Mouse (Mus musculus) intestine, embryonic 15.5 days (tissue): Measurements from ENCODE around the gene Kpna2. TPM values are rescaled to one million over a fixed set of nuclear protein-coding genes. Genes with fewer than 3 reads are reported as not detected.
A peak's percentile ranks its signal among the peaks of the same experiment; 100 is the strongest.
"Not testable (repeated sequence)": the region's sequence is repeated elsewhere in the genome, so short reads cannot be mapped to it uniquely, and the experiment has no call there.

Experiments used
- ATAC-seq: fragments of 200-750 bp; cut with Nextera tagmentation; 2 replicates; pipeline ENCODE4 v1.8.0; 2017; ENCODE audit warnings: moderate TSS enrichment, moderate library complexity
- H3K27ac ChIP-seq: fragments of 300-500 bp; sonication (generic); 2 replicates; pipeline ENCODE4 v1.5.1; 2015; ENCODE audit warnings: mild to moderate bottlenecking, inconsistent platforms
- H3K27me3 ChIP-seq: fragments of 300-500 bp; sonication (generic); replicated peaks from 2 replicates; pipeline ENCODE4 v1.6.1; 2015; ENCODE audit warnings: inconsistent platforms
- H3K36me3 ChIP-seq: fragments of 300-500 bp; sonication (generic); 2 replicates; pipeline ENCODE4 v1.6.1; 2015; ENCODE audit warnings: inconsistent platforms
- H3K4me1 ChIP-seq: fragments of 300-500 bp; sonication (generic); replicated peaks from 2 replicates; pipeline ENCODE4 v1.6.1; 2015; ENCODE audit warnings: inconsistent platforms
- H3K4me2 ChIP-seq: fragments of 300-500 bp; sonication (generic); replicated peaks from 2 replicates; pipeline ENCODE4 v1.6.1; 2015; ENCODE audit warnings: mild to moderate bottlenecking, inconsistent platforms
- H3K4me3 ChIP-seq: fragments of 300-500 bp; sonication (generic); replicated peaks from 2 replicates; pipeline ENCODE4 v1.5.1; 2015; ENCODE audit warnings: inconsistent platforms
- H3K9ac ChIP-seq: fragments of 300-500 bp; sonication (generic); 2 replicates; pipeline ENCODE4 v1.6.1; 2015; ENCODE audit warnings: inconsistent platforms
- H3K9me3 ChIP-seq: fragments of 300-500 bp; sonication (generic); 2 replicates; pipeline ENCODE4 v1.6.1; 2016; ENCODE audit warnings: inconsistent platforms
- WGBS: fragments of 180-500 bp; shearing (Covaris S2); methylation state at CpG from one replicate; pipeline ENCODE4 v1.1.7; 2015; 5-methylcytosine and 5-hydroxymethylcytosine counted together
- polyA plus RNA-seq: library from polyadenylated mRNA; unstranded; fragments of >200 nt; fragmentation: Nextera tagmentation; extraction: Ambion mirVana; gene quantifications from 2 replicates; pipeline ENCODE4 v1.2.1, GENCODE M21; 2015

Kpna2 gene
- polyA plus RNA-seq, 1 experiment from 2014 or later: 384 TPM

GRCm38 (mm10) chr11:107015535-107016187 lies 16.3 kb upstream of the Kpna2 start:
- not testable (repeated sequence) for ATAC-seq, H3K4me1 ChIP-seq, H3K4me2 ChIP-seq, H3K9me3 ChIP-seq, H3K4me3 ChIP-seq, H3K36me3 ChIP-seq, H3K27ac ChIP-seq, H3K27me3 ChIP-seq, H3K9ac ChIP-seq
- WGBS: 76% methylated on average over 11 of the region's 11 CpGs

GRCm38 (mm10) chr11:107014597-107015309 lies 15.4 kb upstream of the Kpna2 start:
- H3K4me2 ChIP-seq: peak overlapping the region; percentile 36
- peak overlapping the region; percentile 70 for H3K27ac ChIP-seq
- no peaks in the 10 kb centered on the region for H3K9me3 ChIP-seq
- H3K4me3 ChIP-seq: no peak overlapping the region
- WGBS: 34% methylated on average over 14 of the region's 14 CpGs
- H3K27me3 ChIP-seq: no peaks in the 10 kb centered on the region
- H3K36me3 ChIP-seq: no peaks in the 10 kb centered on the region
- ATAC-seq: peak; percentile 28
- peak overlapping the region; percentile 14; the same call in 1 of the 2 replicates for H3K9ac ChIP-seq
- peaks cover 8% of the 10 kb centered on the region for H3K4me1 ChIP-seq

- H3K9me3 ChIP-seq: no peaks in the 10 kb centered on the region
- no peaks in the 10 kb centered on the region for H3K27me3 ChIP-seq
- H3K4me1 ChIP-seq: peaks cover 8% of the 10 kb centered on the region
- WGBS: 78% methylated on average over 11 of the region's 11 CpGs
- peak overlapping the region; percentile 70 for H3K27ac ChIP-seq
- no peak overlapping the region for H3K4me3 ChIP-seq
- no peak for ATAC-seq
- H3K36me3 ChIP-seq: no peaks in the 10 kb centered on the region
- no peak overlapping the region for H3K4me2 ChIP-seq
- no peak overlapping the region for H3K9ac ChIP-seq
Measured at GRCm38 (mm10) chr11:107014020-107014585, 14.8 kb upstream of the Kpna2 start.

GRCm38 (mm10) chr11:107012324-107013017 lies 13.1 kb upstream of the Kpna2 start:
- Histone ChIP-seq H3K27ac (peak overlapping the region; percentile 94), H3K4me2 (peak overlapping the region; percentile 52), H3K4me1 (peaks cover 8% of the 10 kb centered on the region), H3K9ac (peak overlapping the region; percentile 64), H3K9me3 (no peaks in the 10 kb centered on the region), H3K4me3 (peak overlapping the region; percentile 50), H3K36me3 (no peaks in the 10 kb centered on the region), H3K27me3 (no peaks in the 10 kb centered on the region)
- WGBS: under 1% methylated on average over 37 of the region's 37 CpGs
- peak; percentile 95 for ATAC-seq

- WGBS: 22% methylated on average over 18 of the region's 18 CpGs
- H3K27me3 ChIP-seq: no peaks in the 10 kb centered on the region
- no peaks in the 10 kb centered on the region for H3K9me3 ChIP-seq
- H3K4me2 ChIP-seq: peak overlapping the region; percentile 52
- no peak for ATAC-seq
- peak overlapping the region; percentile 50 for H3K4me3 ChIP-seq
- peaks cover 8% of the 10 kb centered on the region for H3K4me1 ChIP-seq
- no peaks in the 10 kb centered on the region for H3K36me3 ChIP-seq
- H3K9ac ChIP-seq: peak overlapping the region; percentile 64
- peak overlapping the region; percentile 94 for H3K27ac ChIP-seq
Measured at GRCm38 (mm10) chr11:107011669-107012323, 12.5 kb upstream of the Kpna2 start.

- H3K9me3 ChIP-seq: no peaks in the 10 kb centered on the region
- peak overlapping the region; percentile 52; the same call in 1 of the 2 replicates for H3K4me2 ChIP-seq
- H3K4me1 ChIP-seq: peaks cover 8% of the 10 kb centered on the region
- H3K27ac ChIP-seq: peak overlapping the region; percentile 94; the same call in 1 of the 2 replicates
- H3K27me3 ChIP-seq: no peaks in the 10 kb centered on the region
- no peak overlapping the region for H3K4me3 ChIP-seq
- H3K36me3 ChIP-seq: no peaks in the 10 kb centered on the region
- no peak for ATAC-seq
- WGBS: 69% methylated on average over 7 of the region's 7 CpGs
- H3K9ac ChIP-seq: no peak overlapping the region
Measured at GRCm38 (mm10) chr11:107011171-107011570, 11.8 kb upstream of the Kpna2 start.

- Histone ChIP-seq H3K4me2 (no peak overlapping the region), H3K9me3 (no peaks in the 10 kb centered on the region), H3K27me3 (no peaks in the 10 kb centered on the region), H3K4me1 (peaks cover 8% of the 10 kb centered on the region), H3K36me3 (no peaks in the 10 kb centered on the region), H3K4me3 (no peak overlapping the region), H3K27ac (no peak overlapping the region), H3K9ac (no peak overlapping the region)
- ATAC-seq: no peak
- WGBS: 80% methylated on average over 3 of the region's 3 CpGs
Measured at GRCm38 (mm10) chr11:107010447-107010846, 11.1 kb upstream of the Kpna2 start.

- Histone ChIP-seq H3K4me3 (no peak overlapping the region), H3K36me3 (no peaks in the 10 kb centered on the region), H3K4me2 (no peak overlapping the region), H3K27ac (no peak overlapping the region), H3K9me3 (no peaks in the 10 kb centered on the region), H3K4me1 (no peaks in the 10 kb centered on the region), H3K27me3 (no peaks in the 10 kb centered on the region), H3K9ac (no peak overlapping the region)
- ATAC-seq: no peak
- WGBS: 86% methylated on average over 1 of the region's 1 CpGs
Measured at GRCm38 (mm10) chr11:107005538-107005937, 6.2 kb upstream of the Kpna2 start.

- no peak overlapping the region for H3K27ac ChIP-seq
- no peaks in the 10 kb centered on the region for H3K36me3 ChIP-seq
- H3K27me3 ChIP-seq: no peaks in the 10 kb centered on the region
- H3K4me1 ChIP-seq: no peaks in the 10 kb centered on the region
- ATAC-seq: no peak
- no peak overlapping the region for H3K9ac ChIP-seq
- no peak overlapping the region for H3K4me2 ChIP-seq
- H3K4me3 ChIP-seq: no peak overlapping the region
- WGBS: 47% methylated on average over 8 of the region's 8 CpGs
- H3K9me3 ChIP-seq: no peaks in the 10 kb centered on the region
Measured at GRCm38 (mm10) chr11:107001760-107002675, 2.7 kb upstream of the Kpna2 start.

- no peak for ATAC-seq
- peak overlapping the region; percentile 8; the same call in 1 of the 2 replicates for H3K9ac ChIP-seq
- peak overlapping the region; percentile 48 for H3K4me2 ChIP-seq
- H3K27ac ChIP-seq: peak overlapping the region; percentile 19
- no peaks in the 10 kb centered on the region for H3K9me3 ChIP-seq
- peak overlapping the region; percentile 15 for H3K4me3 ChIP-seq
- no peaks in the 10 kb centered on the region for H3K27me3 ChIP-seq
- H3K4me1 ChIP-seq: 0 out of 2 replicates have a peak, but pooled peaks cover 2% of the 10 kb centered on the region
- H3K36me3 ChIP-seq: no peaks in the 10 kb centered on the region
- 74% methylated on average over 9 of the region's 9 CpGs for WGBS
Measured at GRCm38 (mm10) chr11:106999949-107000513, 690 bp upstream of the Kpna2 start.
